Mouse (Mus musculus): ENCODE results near the gene Spatc1l.

The Spatc1l gene

GRCm38 (mm10) chr10:76602690-76603089 is 40.6 kb downstream of the Spatc1l start:
- DNase-seq: peak; percentile 7

- no peak for DNase-seq
Measured at GRCm38 (mm10) chr10:76612473-76612872, 50.4 kb downstream of the Spatc1l start.
